Mouse (Mus musculus): ENCODE measurements around the gene Plcb1. TPM values are rescaled to one million over a fixed set of nuclear protein-coding genes. Genes with fewer than 3 reads are reported as not detected.

The Plcb1 gene
- polyA plus RNA-seq, 1 experiment from 2014 or later: 11.4 TPM

DNA sequence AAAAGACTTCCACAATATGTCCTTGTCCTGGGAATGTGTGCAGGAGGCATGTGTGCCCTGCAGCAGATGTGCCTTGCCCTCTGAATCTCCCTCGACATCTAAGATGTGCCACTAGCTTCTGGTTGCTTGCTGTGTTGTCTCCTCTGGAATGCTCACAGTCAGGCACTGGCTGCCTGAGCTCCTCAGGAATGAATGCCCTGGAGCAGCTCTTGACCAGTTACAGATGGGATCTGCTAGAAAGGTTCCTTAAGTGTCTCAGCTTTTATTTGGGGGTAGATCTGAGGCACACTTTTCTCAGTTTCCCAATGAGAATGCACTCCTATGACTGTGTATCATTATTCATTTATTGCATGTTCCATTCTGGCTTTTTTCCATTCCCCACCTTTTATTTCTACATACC is 151.8 kb downstream of the Plcb1 start:
- no peaks in the 10 kb centered on the region for H3K4me1 ChIP-seq (replicated peaks)
- 8% methylated on average over 1 of the region's 1 CpGs for WGBS
- no peak overlapping the region for H3K4me2 ChIP-seq
- no peak for ATAC-seq (ENCODE audit: insufficient number of reproducible peaks, insufficient read depth, low FRiP score, low TSS enrichment, low read depth)
- no peak overlapping the region for H3K4me3 ChIP-seq (replicated peaks)
- H3K9me3 ChIP-seq: no peaks in the 10 kb centered on the region
- no peaks in the 10 kb centered on the region for H3K36me3 ChIP-seq
- no peak overlapping the region for H3K27ac ChIP-seq
- H3K27me3 ChIP-seq: no peaks in the 10 kb centered on the region
- no peak overlapping the region for H3K9ac ChIP-seq (replicated peaks)

- H3K9me3 ChIP-seq: no peaks in the 10 kb centered on the region
- H3K27me3 ChIP-seq: no peaks in the 10 kb centered on the region
- 94% methylated on average over 4 of the region's 4 CpGs for WGBS
- no peak overlapping the region for H3K9ac ChIP-seq (replicated peaks)
- no peak for ATAC-seq (ENCODE audit: insufficient number of reproducible peaks, insufficient read depth, low FRiP score, low TSS enrichment, low read depth)
- no peak overlapping the region for H3K4me2 ChIP-seq
- H3K36me3 ChIP-seq: no peaks in the 10 kb centered on the region
- no peaks in the 10 kb centered on the region for H3K4me1 ChIP-seq (replicated peaks)
- H3K27ac ChIP-seq: no peak overlapping the region
- H3K4me3 ChIP-seq (replicated peaks): no peak overlapping the region
Measured at GRCm38 (mm10) chr2:134942039-134942438, 156.2 kb downstream of the Plcb1 start.

GRCm38 (mm10) chr2:134942919-134943318 is 157.1 kb downstream of the Plcb1 start:
- ATAC-seq (ENCODE audit: insufficient number of reproducible peaks, insufficient read depth, low FRiP score, low TSS enrichment, low read depth): no peak
- Histone ChIP-seq H3K27ac (no peak overlapping the region), H3K27me3 (no peaks in the 10 kb centered on the region), H3K9me3 (no peaks in the 10 kb centered on the region), H3K36me3 (no peaks in the 10 kb centered on the region), H3K4me2 (no peak overlapping the region), H3K4me3 (replicated peaks) (no peak overlapping the region), H3K9ac (replicated peaks) (no peak overlapping the region), H3K4me1 (replicated peaks) (no peaks in the 10 kb centered on the region)
- 65% methylated on average over 2 of the region's 2 CpGs for WGBS

- 91% methylated on average over 8 of the region's 8 CpGs for WGBS
- no peaks in the 10 kb centered on the region for H3K9me3 ChIP-seq
- no peak for ATAC-seq (ENCODE audit: insufficient number of reproducible peaks, insufficient read depth, low FRiP score, low TSS enrichment, low read depth)
Measured at GRCm38 (mm10) chr2:134946331-134946730, 160.5 kb downstream of the Plcb1 start.

DNA sequence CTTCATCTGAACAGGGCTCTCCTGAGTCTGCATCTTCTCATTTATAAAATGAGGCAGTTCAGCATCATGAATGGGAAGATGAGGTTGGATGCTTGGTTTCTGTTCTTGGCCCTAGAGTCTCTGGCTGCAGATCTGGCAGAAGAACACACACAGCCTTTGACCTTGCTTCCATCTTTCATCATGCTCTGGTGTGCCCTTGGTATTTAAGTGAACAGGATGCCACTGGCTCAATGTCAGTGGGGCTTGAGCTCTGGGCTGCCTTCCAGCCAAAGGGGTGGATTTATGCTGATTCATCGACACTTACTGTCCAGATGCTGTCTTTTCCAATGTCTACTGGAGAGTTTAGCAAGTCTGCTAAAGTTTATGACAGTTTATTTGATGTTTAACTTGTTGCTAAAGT is 161.0 kb downstream of the Plcb1 start:
- no peak overlapping the region for H3K27ac ChIP-seq

More at GRCm38 (mm10) chr2:134946331-134946730, 160.5 kb downstream of the Plcb1 start:
- Histone ChIP-seq H3K4me3 (replicated peaks) (no peak overlapping the region), H3K4me1 (replicated peaks) (no peaks in the 10 kb centered on the region), H3K27me3 (no peaks in the 10 kb centered on the region), H3K36me3 (no peaks in the 10 kb centered on the region), H3K27ac (no peak overlapping the region), H3K4me2 (no peak overlapping the region), H3K9ac (replicated peaks) (no peak overlapping the region)

GRCm38 (mm10) chr2:134952088-134952487 is 166.2 kb downstream of the Plcb1 start:
- no peaks in the 10 kb centered on the region for H3K9me3 ChIP-seq
- H3K4me3 ChIP-seq (replicated peaks): no peak overlapping the region
- H3K27ac ChIP-seq: no peak overlapping the region
- no peak overlapping the region for H3K9ac ChIP-seq (replicated peaks)
- 81% methylated on average over 5 of the region's 5 CpGs for WGBS
- no peak overlapping the region for H3K4me2 ChIP-seq
- no peaks in the 10 kb centered on the region for H3K36me3 ChIP-seq
- no peak for ATAC-seq (ENCODE audit: insufficient number of reproducible peaks, insufficient read depth, low FRiP score, low TSS enrichment, low read depth)
- H3K27me3 ChIP-seq: no peaks in the 10 kb centered on the region
- no peaks in the 10 kb centered on the region for H3K4me1 ChIP-seq (replicated peaks)

More for the DNA sequence above, 161.0 kb downstream of the Plcb1 start:
- no peak overlapping the region for H3K4me3 ChIP-seq (replicated peaks)
- H3K9ac ChIP-seq (replicated peaks): no peak overlapping the region
- no peak overlapping the region for H3K4me2 ChIP-seq
- no peaks in the 10 kb centered on the region for H3K4me1 ChIP-seq (replicated peaks)
- WGBS: 80% methylated on average over 1 of the region's 1 CpGs
- H3K9me3 ChIP-seq: no peaks in the 10 kb centered on the region
- H3K36me3 ChIP-seq: no peaks in the 10 kb centered on the region
- ATAC-seq (ENCODE audit: insufficient number of reproducible peaks, insufficient read depth, low FRiP score, low TSS enrichment, low read depth): no peak
- no peaks in the 10 kb centered on the region for H3K27me3 ChIP-seq

DNA sequence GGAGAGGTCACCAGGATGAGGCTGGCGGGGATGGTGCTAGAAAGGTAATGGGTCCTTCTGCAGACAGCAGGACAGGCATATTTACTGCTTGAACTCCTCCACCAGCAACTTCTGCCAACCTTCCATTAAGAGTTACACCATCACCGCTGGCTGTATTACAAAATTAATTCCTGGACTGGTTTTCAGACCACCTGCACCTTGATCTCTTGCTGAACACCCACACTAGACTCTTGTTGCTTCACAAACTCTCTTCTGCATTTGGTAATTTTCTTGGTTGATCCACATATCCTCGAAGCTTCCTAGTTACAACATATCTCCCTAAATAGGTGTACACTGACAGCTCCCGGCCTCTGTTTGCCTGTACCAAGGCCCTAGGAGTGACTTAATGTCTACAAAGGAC is 170.6 kb downstream of the Plcb1 start:
- ATAC-seq (ENCODE audit: insufficient number of reproducible peaks, insufficient read depth, low FRiP score, low TSS enrichment, low read depth): no peak
- Histone ChIP-seq H3K4me3 (replicated peaks) (no peak overlapping the region), H3K9ac (replicated peaks) (no peak overlapping the region), H3K36me3 (no peaks in the 10 kb centered on the region), H3K4me2 (no peak overlapping the region), H3K27me3 (no peaks in the 10 kb centered on the region), H3K9me3 (no peaks in the 10 kb centered on the region), H3K27ac (no peak overlapping the region), H3K4me1 (replicated peaks) (peaks cover 5% of the 10 kb centered on the region)
- 83% methylated on average over 4 of the region's 4 CpGs for WGBS

- H3K4me2 ChIP-seq: no peak overlapping the region
- no peaks in the 10 kb centered on the region for H3K36me3 ChIP-seq
- no peak for ATAC-seq (ENCODE audit: insufficient number of reproducible peaks, insufficient read depth, low FRiP score, low TSS enrichment, low read depth)
- H3K4me1 ChIP-seq (replicated peaks): peaks cover 16% of the 10 kb centered on the region
- H3K27ac ChIP-seq: no peak overlapping the region
- no peaks in the 10 kb centered on the region for H3K9me3 ChIP-seq
- H3K27me3 ChIP-seq: no peaks in the 10 kb centered on the region
- no peak overlapping the region for H3K4me3 ChIP-seq (replicated peaks)
- H3K9ac ChIP-seq (replicated peaks): no peak overlapping the region
- 72% methylated on average over 4 of the region's 4 CpGs for WGBS
Measured at GRCm38 (mm10) chr2:134966131-134966530, 180.3 kb downstream of the Plcb1 start.

DNA sequence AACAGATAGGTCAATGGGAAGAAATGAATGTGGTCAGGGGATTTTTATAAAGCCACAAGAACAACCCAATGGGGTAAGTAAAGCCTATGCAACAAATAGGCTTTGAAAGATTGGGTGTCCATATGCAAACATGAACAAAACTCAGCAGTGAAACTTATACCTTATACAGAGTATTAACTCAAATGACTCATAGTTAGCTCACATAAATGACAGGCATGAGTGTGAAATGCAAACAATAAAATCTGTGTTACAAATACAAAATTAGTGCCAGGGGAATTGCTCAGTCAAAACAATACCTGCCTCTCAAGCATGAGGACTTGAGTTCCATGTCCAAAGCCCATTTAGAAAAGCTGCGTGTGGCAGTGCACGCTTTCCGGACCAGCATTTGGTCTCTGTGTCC is 182.5 kb downstream of the Plcb1 start:
- H3K4me3 ChIP-seq (replicated peaks): no peak overlapping the region
- WGBS: 87% methylated on average over 3 of the region's 3 CpGs
- H3K9ac ChIP-seq (replicated peaks): no peak overlapping the region
- H3K27me3 ChIP-seq: no peaks in the 10 kb centered on the region
- H3K27ac ChIP-seq: no peak overlapping the region
- no peak for ATAC-seq (ENCODE audit: insufficient number of reproducible peaks, insufficient read depth, low FRiP score, low TSS enrichment, low read depth)
- no peaks in the 10 kb centered on the region for H3K9me3 ChIP-seq
- H3K4me1 ChIP-seq (replicated peaks): no peaks in the 10 kb centered on the region
- no peaks in the 10 kb centered on the region for H3K36me3 ChIP-seq
- H3K4me2 ChIP-seq: no peak overlapping the region

GRCm38 (mm10) chr2:134972376-134972775 is 186.5 kb downstream of the Plcb1 start:
- Histone ChIP-seq H3K27ac (no peak overlapping the region), H3K27me3 (no peaks in the 10 kb centered on the region), H3K4me1 (replicated peaks) (0 out of 2 replicates have a peak, but pooled peaks cover 4% of the 10 kb centered on the region), H3K36me3 (no peaks in the 10 kb centered on the region), H3K9me3 (no peaks in the 10 kb centered on the region), H3K4me3 (replicated peaks) (no peak overlapping the region), H3K9ac (replicated peaks) (no peak overlapping the region), H3K4me2 (no peak overlapping the region)
- no peak for ATAC-seq (ENCODE audit: insufficient number of reproducible peaks, insufficient read depth, low FRiP score, low TSS enrichment, low read depth)
- WGBS: 83% methylated on average over 6 of the region's 6 CpGs

- Histone ChIP-seq H3K4me3 (replicated peaks) (no peak overlapping the region), H3K27me3 (no peaks in the 10 kb centered on the region), H3K27ac (no peak overlapping the region), H3K36me3 (no peaks in the 10 kb centered on the region), H3K9ac (replicated peaks) (no peak overlapping the region), H3K9me3 (no peaks in the 10 kb centered on the region), H3K4me2 (no peak overlapping the region), H3K4me1 (replicated peaks) (0 out of 2 replicates have a peak, but pooled peaks cover 4% of the 10 kb centered on the region)
- WGBS: 37% methylated on average over 6 of the region's 6 CpGs
- ATAC-seq (ENCODE audit: insufficient number of reproducible peaks, insufficient read depth, low FRiP score, low TSS enrichment, low read depth): no peak
Measured at GRCm38 (mm10) chr2:134974711-134975110, 188.8 kb downstream of the Plcb1 start.

- Histone ChIP-seq H3K36me3 (no peaks in the 10 kb centered on the region), H3K4me3 (replicated peaks) (no peak overlapping the region), H3K27me3 (no peaks in the 10 kb centered on the region), H3K27ac (no peak overlapping the region), H3K4me2 (no peak overlapping the region), H3K9ac (replicated peaks) (no peak overlapping the region), H3K4me1 (replicated peaks) (0 out of 2 replicates have a peak, but pooled peaks cover 4% of the 10 kb centered on the region), H3K9me3 (no peaks in the 10 kb centered on the region)
- ATAC-seq (ENCODE audit: insufficient number of reproducible peaks, insufficient read depth, low FRiP score, low TSS enrichment, low read depth): no peak
- WGBS: 33% methylated on average over 3 of the region's 3 CpGs
Measured at GRCm38 (mm10) chr2:134976796-134977330, 191.0 kb downstream of the Plcb1 start.

All from limb, embryonic 12.5 days (tissue).